Mouse (Mus musculus): ENCODE results near the gene Rad50.

GRCm38 (mm10) chr11:53747985-53748384 is 40.9 kb upstream of the Rad50 start:
- TF ChIP-seq POLR2A (IDR thresholded peaks at IDR 0.05; ENCODE audit: low read depth, low read length) (no peak), CTCF (IDR thresholded peaks at IDR 0.05; ENCODE audit: extremely low read depth, insufficient read length, insufficient replicate concordance, low read depth, low read length) (no peak)
